Mouse (Mus musculus) heart, embryonic 12.5 days (tissue): ENCODE results near the gene Tdgf1. TPM values are rescaled to one million over a fixed set of nuclear protein-coding genes. Genes with fewer than 3 reads are reported as not detected.

Source experiments
- ATAC-seq: fragments of 200-750 bp; cut with Nextera tagmentation; 2 replicates; pipeline ENCODE4 v1.8.0; 2017; ENCODE audit warnings: moderate TSS enrichment, moderate library complexity; ENCODE audit not compliant: insufficient number of reproducible peaks, low FRiP score
- H3K27ac ChIP-seq: fragments of 300-500 bp; sonication (generic); 2 replicates; pipeline ENCODE4 v1.5.1; 2016; ENCODE audit warnings: mild to moderate bottlenecking, moderate library complexity; ENCODE audit not compliant: poor library complexity, severe bottlenecking
- H3K27me3 ChIP-seq: fragments of 300-500 bp; sonication (generic); replicated peaks from 2 replicates; pipeline ENCODE4 v1.6.1; 2016; ENCODE audit warnings: mild to moderate bottlenecking, moderate library complexity
- H3K36me3 ChIP-seq: fragments of 300-500 bp; sonication (generic); 2 replicates; pipeline ENCODE4 v1.6.1; 2016; ENCODE audit warnings: mild to moderate bottlenecking, moderate library complexity
- H3K4me1 ChIP-seq: fragments of 300-500 bp; sonication (generic); replicated peaks from 2 replicates; pipeline ENCODE4 v1.6.1; 2016; ENCODE audit warnings: mild to moderate bottlenecking
- H3K4me2 ChIP-seq: fragments of 300-500 bp; sonication (generic); 2 replicates; pipeline ENCODE4 v1.6.1; 2016; ENCODE audit warnings: mild to moderate bottlenecking, moderate library complexity
- H3K4me3 ChIP-seq: fragments of 300-500 bp; sonication (generic); 2 replicates; pipeline ENCODE4 v1.5.1; 2016; ENCODE audit warnings: mild to moderate bottlenecking
- H3K9ac ChIP-seq: fragments of 300-500 bp; sonication (generic); 2 replicates; pipeline ENCODE4 v1.6.1; 2016; ENCODE audit warnings: mild to moderate bottlenecking, moderate library complexity
- H3K9me3 ChIP-seq: fragments of 300-500 bp; sonication (generic); replicated peaks from 2 replicates; pipeline ENCODE4 v1.6.1; 2016; ENCODE audit warnings: mild to moderate bottlenecking, moderate library complexity
- WGBS: fragments of 180-500 bp; shearing (Covaris S2); methylation state at CpG from one replicate; pipeline ENCODE4 v1.1.7; 2016; 5-methylcytosine and 5-hydroxymethylcytosine counted together
- polyA plus RNA-seq: library from polyadenylated mRNA; unstranded; fragments of >200 nt; fragmentation: Nextera tagmentation; extraction: Ambion mirVana; gene quantifications from 2 replicates; pipeline ENCODE4 v1.2.1, GENCODE M21; 2016

Tdgf1 gene
- polyA plus RNA-seq, 1 experiment from 2014 or later = not detected

GRCm38 (mm10) chr9:110909371-110909967 lies 36.5 kb downstream of the Tdgf1 start:
- Histone ChIP-seq H3K4me3 (no peak overlapping the region), H3K4me1 (no peaks in the 10 kb centered on the region), H3K36me3 (no peaks in the 10 kb centered on the region), H3K9ac (no peak overlapping the region), H3K4me2 (no peak overlapping the region), H3K27me3 (no peaks in the 10 kb centered on the region), H3K9me3 (peaks cover 4% of the 10 kb centered on the region; the same call in 1 of the 2 replicates), H3K27ac (no peak overlapping the region)
- WGBS = 67% methylated on average over 6 of the region's 6 CpGs
- no peak for ATAC-seq

- 76% methylated on average over 3 of the region's 3 CpGs for WGBS
- Histone ChIP-seq H3K4me3 (no peak overlapping the region), H3K4me2 (no peak overlapping the region), H3K9ac (no peak overlapping the region), H3K9me3 (peaks cover 4% of the 10 kb centered on the region; the same call in 1 of the 2 replicates), H3K4me1 (no peaks in the 10 kb centered on the region), H3K27ac (no peak overlapping the region), H3K27me3 (no peaks in the 10 kb centered on the region), H3K36me3 (no peaks in the 10 kb centered on the region)
- ATAC-seq = no peak
Observed at GRCm38 (mm10) chr9:110908631-110909016, 37.3 kb downstream of the Tdgf1 start.

- H3K4me1 ChIP-seq = no peaks in the 10 kb centered on the region
- H3K9me3 ChIP-seq = peaks cover 4% of the 10 kb centered on the region; the same call in 1 of the 2 replicates
- no peak for ATAC-seq
- no peaks in the 10 kb centered on the region for H3K36me3 ChIP-seq
- no peak overlapping the region for H3K9ac ChIP-seq
- WGBS = 74% methylated on average over 4 of the region's 4 CpGs
- H3K4me2 ChIP-seq = no peak overlapping the region
- H3K27ac ChIP-seq = no peak overlapping the region
- H3K27me3 ChIP-seq = no peaks in the 10 kb centered on the region
- no peak overlapping the region for H3K4me3 ChIP-seq
Observed at GRCm38 (mm10) chr9:110907838-110908630, 37.9 kb downstream of the Tdgf1 start.

DNA sequence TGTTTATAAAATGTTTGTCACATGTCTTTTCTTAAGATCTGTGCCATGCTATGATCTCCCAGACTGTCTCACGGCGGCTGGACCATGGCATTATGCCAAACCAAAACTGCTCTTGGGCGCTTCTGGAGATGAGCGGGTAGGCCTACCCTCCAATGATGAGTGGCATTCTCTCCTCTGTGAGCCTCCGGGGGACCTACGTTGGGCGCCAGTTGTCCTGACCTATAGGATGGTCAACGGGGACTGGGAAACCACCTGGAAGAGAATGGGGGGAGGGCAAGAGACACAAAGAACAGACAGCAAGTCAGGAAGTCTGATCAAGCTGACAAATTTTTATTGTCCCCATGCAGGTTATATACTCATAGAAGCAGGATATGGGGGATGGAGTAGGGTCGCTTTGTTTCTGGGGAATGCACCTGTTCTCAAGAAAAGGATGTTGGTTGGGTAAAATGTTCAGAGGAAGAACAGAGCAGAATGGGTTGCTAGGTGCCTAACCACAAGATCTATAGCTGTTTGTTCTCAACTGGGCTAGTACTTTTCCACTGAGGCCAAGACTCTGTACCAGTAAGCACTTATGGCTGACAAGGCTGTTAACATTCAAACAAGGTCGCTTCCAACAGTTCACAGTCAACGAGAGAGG lies 38.6 kb downstream of the Tdgf1 start:
- no peaks in the 10 kb centered on the region for H3K27me3 ChIP-seq
- H3K4me1 ChIP-seq = no peaks in the 10 kb centered on the region
- no peak overlapping the region for H3K4me2 ChIP-seq
- ATAC-seq = no peak
- peaks cover 4% of the 10 kb centered on the region; the same call in 1 of the 2 replicates for H3K9me3 ChIP-seq
- H3K9ac ChIP-seq = no peak overlapping the region
- H3K4me3 ChIP-seq = no peak overlapping the region
- H3K36me3 ChIP-seq = no peaks in the 10 kb centered on the region
- no peak overlapping the region for H3K27ac ChIP-seq
- WGBS = 87% methylated on average over 11 of the region's 11 CpGs

DNA sequence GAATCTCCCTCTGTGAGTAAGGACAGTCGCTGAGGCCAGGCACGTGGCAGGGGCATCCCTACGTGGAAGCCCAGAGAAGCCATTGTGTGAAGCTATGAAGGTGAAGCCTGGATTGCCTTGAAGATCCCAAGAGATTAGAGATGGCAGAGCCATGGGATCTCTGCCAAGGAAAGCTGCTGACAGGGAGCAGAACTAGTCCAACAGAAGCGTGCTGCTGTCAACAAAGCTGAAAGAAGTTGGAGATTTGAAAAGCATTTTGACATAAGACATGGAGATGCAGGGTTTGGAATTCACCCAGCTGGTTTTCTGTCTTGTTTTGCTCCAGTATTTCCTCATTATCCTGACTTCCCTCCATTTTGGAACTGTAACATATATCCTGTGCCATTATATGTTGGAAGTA lies 43.7 kb downstream of the Tdgf1 start:
- WGBS = 59% methylated on average over 4 of the region's 4 CpGs
- no peak for ATAC-seq
- peaks cover 4% of the 10 kb centered on the region; the same call in 1 of the 2 replicates for H3K4me1 ChIP-seq

DNA sequence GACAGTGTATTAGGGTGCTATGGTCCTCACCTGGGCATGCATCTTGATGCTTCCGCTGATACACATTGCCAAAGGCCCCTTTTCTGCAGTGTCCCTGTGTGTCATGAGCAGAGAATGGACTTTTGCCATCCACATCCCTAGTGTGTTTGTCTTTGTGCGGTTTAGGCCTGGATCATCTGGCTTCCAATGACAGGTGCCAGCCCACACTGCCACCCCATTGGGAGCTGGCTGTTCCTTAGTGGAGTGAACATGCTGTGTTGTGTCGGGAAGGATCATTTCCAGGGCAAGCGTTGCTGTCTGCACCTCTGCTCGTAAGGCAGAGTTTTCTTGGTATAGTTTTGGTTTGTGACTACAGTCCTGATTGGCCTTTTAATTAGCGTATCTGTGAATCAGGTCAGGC lies 44.8 kb downstream of the Tdgf1 start:
- ATAC-seq = no peak
- Histone ChIP-seq H3K27me3 (peaks cover 9% of the 10 kb centered on the region), H3K4me2 (no peak overlapping the region), H3K4me1 (peaks cover 8% of the 10 kb centered on the region), H3K27ac (no peak overlapping the region), H3K4me3 (no peak overlapping the region), H3K9me3 (no peaks in the 10 kb centered on the region), H3K36me3 (no peaks in the 10 kb centered on the region), H3K9ac (no peak overlapping the region)
- WGBS = 85% methylated on average over 6 of the region's 6 CpGs

More for the DNA sequence above, 43.7 kb downstream of the Tdgf1 start:
- H3K9me3 ChIP-seq = peaks cover 2% of the 10 kb centered on the region; the same call in 1 of the 2 replicates
- H3K27me3 ChIP-seq = peaks cover 9% of the 10 kb centered on the region
- H3K9ac ChIP-seq = no peak overlapping the region
- no peak overlapping the region for H3K4me3 ChIP-seq
- H3K27ac ChIP-seq = no peak overlapping the region
- no peak overlapping the region for H3K4me2 ChIP-seq
- H3K36me3 ChIP-seq = no peaks in the 10 kb centered on the region

DNA sequence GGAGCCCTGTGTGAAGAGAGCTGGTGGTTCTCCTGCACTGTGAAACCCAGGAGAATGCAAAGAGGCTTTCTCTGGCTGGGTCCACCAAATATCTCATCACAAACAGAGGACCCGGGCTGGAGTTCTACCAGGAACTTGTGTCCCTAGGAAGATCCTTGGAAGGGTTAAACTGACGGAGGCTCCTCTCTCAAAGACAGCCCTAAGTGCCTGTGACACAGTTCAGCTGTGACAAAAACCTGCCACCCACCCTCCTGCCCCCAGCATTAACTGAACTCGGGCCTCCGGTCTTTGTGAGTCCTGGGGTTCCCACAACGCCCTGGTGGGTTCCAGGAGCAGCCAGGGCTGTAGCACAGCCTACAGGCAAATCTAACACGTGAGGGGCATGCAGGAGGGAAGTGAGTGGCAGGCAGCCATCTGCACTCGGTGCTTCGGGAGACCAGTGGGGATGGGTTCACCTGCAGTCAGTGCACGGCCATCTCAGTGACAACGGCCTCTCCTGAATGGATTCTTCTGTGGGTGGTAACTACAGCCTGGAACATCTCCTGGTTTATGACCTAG lies 46.4 kb downstream of the Tdgf1 start:
- Histone ChIP-seq H3K27me3 (peaks cover 21% of the 10 kb centered on the region), H3K9me3 (no peaks in the 10 kb centered on the region), H3K27ac (no peak overlapping the region), H3K4me3 (no peak overlapping the region), H3K9ac (no peak overlapping the region), H3K36me3 (no peaks in the 10 kb centered on the region), H3K4me1 (peaks cover 8% of the 10 kb centered on the region), H3K4me2 (no peak overlapping the region)
- 36% methylated on average over 10 of the region's 10 CpGs for WGBS
- no peak for ATAC-seq

GRCm38 (mm10) chr9:110896595-110896994 lies 49.4 kb downstream of the Tdgf1 start:
- ATAC-seq = no peak
- no peaks in the 10 kb centered on the region for H3K9me3 ChIP-seq
- WGBS = 13% methylated on average over 6 of the region's 6 CpGs
- H3K27me3 ChIP-seq = peaks cover 30% of the 10 kb centered on the region
- peak overlapping the region; percentile 38 for H3K4me2 ChIP-seq
- no peak overlapping the region for H3K4me3 ChIP-seq
- H3K9ac ChIP-seq = no peak overlapping the region
- no peaks in the 10 kb centered on the region for H3K36me3 ChIP-seq
- H3K4me1 ChIP-seq = peaks cover 8% of the 10 kb centered on the region
- H3K27ac ChIP-seq = no peak overlapping the region

GRCm38 (mm10) chr9:110895994-110896393 lies 50.0 kb downstream of the Tdgf1 start:
- H3K9me3 ChIP-seq = no peaks in the 10 kb centered on the region
- peaks cover 30% of the 10 kb centered on the region for H3K27me3 ChIP-seq
- H3K4me3 ChIP-seq = no peak overlapping the region
- no peak overlapping the region for H3K9ac ChIP-seq
- ATAC-seq = no peak
- no peaks in the 10 kb centered on the region for H3K36me3 ChIP-seq
- WGBS = 22% methylated on average over 7 of the region's 7 CpGs
- no peak overlapping the region for H3K27ac ChIP-seq
- peaks cover 14% of the 10 kb centered on the region for H3K4me1 ChIP-seq
- H3K4me2 ChIP-seq = peak overlapping the region; percentile 38

GRCm38 (mm10) chr9:110895507-110895906 lies 50.5 kb downstream of the Tdgf1 start:
- no peaks in the 10 kb centered on the region for H3K9me3 ChIP-seq
- H3K4me3 ChIP-seq = no peak overlapping the region
- no peak overlapping the region for H3K27ac ChIP-seq
- H3K4me1 ChIP-seq = peaks cover 17% of the 10 kb centered on the region
- 57% methylated on average over 5 of the region's 5 CpGs for WGBS
- no peak overlapping the region for H3K4me2 ChIP-seq
- peaks cover 33% of the 10 kb centered on the region for H3K27me3 ChIP-seq
- H3K36me3 ChIP-seq = no peaks in the 10 kb centered on the region
- no peak for ATAC-seq
- no peak overlapping the region for H3K9ac ChIP-seq

- Histone ChIP-seq H3K4me2 (no peak overlapping the region), H3K9me3 (no peaks in the 10 kb centered on the region), H3K4me3 (no peak overlapping the region), H3K27ac (no peak overlapping the region), H3K4me1 (peaks cover 20% of the 10 kb centered on the region), H3K9ac (no peak overlapping the region), H3K27me3 (peaks cover 47% of the 10 kb centered on the region), H3K36me3 (no peaks in the 10 kb centered on the region)
- 57% methylated on average over 10 of the region's 10 CpGs for WGBS
- ATAC-seq = no peak
Observed at GRCm38 (mm10) chr9:110893429-110893828, 52.5 kb downstream of the Tdgf1 start.
